Mouse (Mus musculus) spleen, adult 2 months (tissue): Measurements from ENCODE around the gene Gnao1. TPM values are rescaled to one million over a fixed set of nuclear protein-coding genes. Genes with fewer than 3 reads are reported as not detected.

Source experiments
- DNase-seq, 2 experiments: peaks; one replicate each; pipeline versions ENCODE4 v3.0.0 to v3.0.0-alpha.2; 2012 to 2021; ENCODE audit warnings: low spot score in 2 of 2, low read depth in 1 of 2
- H3K27ac ChIP-seq: fragments of 200-500 bp; 2 replicates; pipeline ENCODE4 v1.5.1; 2012; ENCODE audit warnings: low read length, inconsistent platforms; ENCODE audit not compliant: insufficient read depth
- H3K27me3 ChIP-seq: fragments of 200-500 bp; 2 replicates; pipeline ENCODE4 v1.6.1; 2012; ENCODE audit warnings: mild to moderate bottlenecking, moderate library complexity, low read length, inconsistent platforms; ENCODE audit not compliant: control insufficient read depth, insufficient read depth
- H3K36me3 ChIP-seq: fragments of 200-500 bp; 2 replicates; pipeline ENCODE4 v1.6.1; 2012; ENCODE audit warnings: mild to moderate bottlenecking, low read length, inconsistent platforms; ENCODE audit not compliant: control insufficient read depth, insufficient read depth
- H3K4me1 ChIP-seq: fragments of 200-500 bp; 2 replicates; pipeline ENCODE4 v1.6.1; 2011; ENCODE audit warnings: inconsistent platforms; ENCODE audit not compliant: control insufficient read depth, insufficient read depth, insufficient read length
- H3K4me3 ChIP-seq: fragments of 200-500 bp; 2 replicates; pipeline ENCODE4 v1.5.1; 2011; ENCODE audit warnings: mild to moderate bottlenecking, inconsistent platforms; ENCODE audit not compliant: insufficient read depth, insufficient read length; ENCODE audit errors: extremely low read depth
- CTCF ChIP-seq: fragments of 200-500 bp; IDR thresholded peaks from 2 replicates; pipeline ENCODE4 v1.5.1; 2011; ENCODE audit warnings: mild to moderate bottlenecking, inconsistent platforms; ENCODE audit not compliant: insufficient read depth, insufficient read length, insufficient replicate concordance; ENCODE audit errors: extremely low read depth
- POLR2A ChIP-seq: fragments of 200-500 bp; IDR thresholded peaks from 2 replicates; pipeline ENCODE4 v1.6.1; 2011; ENCODE audit warnings: low read depth, low read length, inconsistent platforms
- WGBS: fragments of 180-500 bp; shearing (Covaris S2); methylation state at CpG from one replicate; pipeline ENCODE4 v1.1.7; 2018; 5-methylcytosine and 5-hydroxymethylcytosine counted together
- polyA plus RNA-seq: library from polyadenylated mRNA; depleted of rRNA; stranded (reverse); fragments of >200 nt; gene quantifications from 2 replicates; pipeline ENCODE4 v1.2.3, GENCODE M21; 2012

The Gnao1 gene
- polyA plus RNA-seq, 1 experiment = 2.5 TPM

GRCm38 (mm10) chr8:93989739-93990138, 180.0 kb downstream of the Gnao1 start:
- Histone ChIP-seq H3K36me3 (peaks cover 18% of the 10 kb centered on the region), H3K27ac (no peak overlapping the region), H3K27me3 (no peaks in the 10 kb centered on the region), H3K4me1 (no peaks in the 10 kb centered on the region), H3K4me3 (no peak overlapping the region)
- no peak for DNase-seq
- 96% methylated on average over 4 of the region's 4 CpGs for WGBS
- TF ChIP-seq POLR2A (no peak), CTCF (no peak)

- peaks cover 22% of the 10 kb centered on the region for H3K36me3 ChIP-seq
- no peak for DNase-seq
- TF ChIP-seq POLR2A (no peak), CTCF (no peak)
- 98% methylated on average over 2 of the region's 2 CpGs for WGBS
- H3K4me3 ChIP-seq = no peak overlapping the region
- no peaks in the 10 kb centered on the region for H3K4me1 ChIP-seq
- H3K27me3 ChIP-seq = no peaks in the 10 kb centered on the region
- H3K27ac ChIP-seq = no peak overlapping the region
Observed at GRCm38 (mm10) chr8:93998961-93999360, 189.2 kb downstream of the Gnao1 start.

GRCm38 (mm10) chr8:94004139-94004538, 194.4 kb downstream of the Gnao1 start:
- Histone ChIP-seq H3K4me3 (no peak overlapping the region), H3K27me3 (no peaks in the 10 kb centered on the region), H3K4me1 (no peaks in the 10 kb centered on the region; the same call in 1 of the 2 replicates), H3K27ac (no peak overlapping the region), H3K36me3 (peaks cover 19% of the 10 kb centered on the region)
- WGBS = 95% methylated on average over 9 of the region's 9 CpGs
- no peak for DNase-seq
- TF ChIP-seq CTCF = no peak
- no peak for TF ChIP-seq POLR2A

- no peak overlapping the region for H3K4me3 ChIP-seq
- no peaks in the 10 kb centered on the region; the same call in 1 of the 2 replicates for H3K36me3 ChIP-seq
- 73% methylated on average over 15 of the region's 15 CpGs for WGBS
- peaks cover 11% of the 10 kb centered on the region for H3K4me1 ChIP-seq
- no peak for TF ChIP-seq POLR2A
- no peak for TF ChIP-seq CTCF
- no peak overlapping the region for H3K27ac ChIP-seq
- no peak for DNase-seq
- no peaks in the 10 kb centered on the region for H3K27me3 ChIP-seq
Observed at GRCm38 (mm10) chr8:94009243-94009845, 199.6 kb downstream of the Gnao1 start.

- no peak overlapping the region for H3K4me3 ChIP-seq
- 78% methylated on average over 2 of the region's 2 CpGs for WGBS
- TF ChIP-seq CTCF (no peak), POLR2A (no peak)
- H3K27ac ChIP-seq = no peak overlapping the region
- H3K36me3 ChIP-seq = no peaks in the 10 kb centered on the region
- H3K4me1 ChIP-seq = peaks cover 11% of the 10 kb centered on the region
- H3K27me3 ChIP-seq = no peaks in the 10 kb centered on the region
- DNase-seq = no peak
Observed at GRCm38 (mm10) chr8:94010101-94010705, 200.4 kb downstream of the Gnao1 start.

GRCm38 (mm10) chr8:94011076-94012012, 201.6 kb downstream of the Gnao1 start:
- DNase-seq = peak in 1 of 2 experiments; percentile 9
- H3K27me3 ChIP-seq = no peaks in the 10 kb centered on the region
- 2% methylated on average over 48 of the region's 48 CpGs for WGBS
- H3K36me3 ChIP-seq = no peaks in the 10 kb centered on the region
- no peak for TF ChIP-seq POLR2A
- no peak for TF ChIP-seq CTCF
- peak overlapping the region; percentile 94 for H3K27ac ChIP-seq
- peak overlapping the region; percentile 95 for H3K4me3 ChIP-seq
- peaks cover 11% of the 10 kb centered on the region for H3K4me1 ChIP-seq
